Mouse (Mus musculus): ENCODE measurements around the gene Gnai3. TPM values are rescaled to one million over a fixed set of nuclear protein-coding genes. Genes with fewer than 3 reads are reported as not detected.

The Gnai3 gene
- polyA plus RNA-seq, 1 experiment from 2014 or later: 199 TPM

GRCm38 (mm10) chr3:108090561-108090960 lies 55.4 kb downstream of the Gnai3 start:
- H3K4me2 ChIP-seq: no peak overlapping the region
- no peaks in the 10 kb centered on the region for H3K27me3 ChIP-seq
- no peaks in the 10 kb centered on the region for H3K36me3 ChIP-seq
- H3K4me1 ChIP-seq (replicated peaks): peaks cover 22% of the 10 kb centered on the region
- H3K27ac ChIP-seq: no peak overlapping the region
- H3K4me3 ChIP-seq (replicated peaks): no peak overlapping the region
- WGBS: 70% methylated on average over 2 of the region's 2 CpGs
- no peak overlapping the region for H3K9ac ChIP-seq (replicated peaks)
- no peaks in the 10 kb centered on the region for H3K9me3 ChIP-seq
- no peak for ATAC-seq (ENCODE audit: insufficient number of reproducible peaks, insufficient read depth, low FRiP score, low TSS enrichment, low read depth)

DNA sequence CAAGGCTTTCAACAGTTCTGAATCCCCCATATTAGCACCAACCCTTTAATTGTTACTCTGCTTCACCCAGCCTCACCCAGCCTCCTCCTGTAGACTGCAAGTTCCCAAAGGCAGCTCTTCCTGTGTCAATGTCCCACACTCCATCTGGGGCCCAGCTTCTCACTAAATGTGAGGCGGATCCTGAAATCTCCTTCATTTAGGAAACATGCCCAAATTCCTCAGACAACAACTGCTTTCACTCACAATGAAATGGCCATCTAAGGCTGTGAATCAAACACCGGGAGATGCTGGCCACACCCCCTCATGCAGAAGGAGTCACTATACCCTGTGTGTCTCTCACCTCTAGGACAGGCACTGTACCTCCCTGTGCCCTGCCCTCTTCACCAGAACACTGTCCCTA lies 56.0 kb downstream of the Gnai3 start:
- Histone ChIP-seq H3K27me3 (no peaks in the 10 kb centered on the region), H3K27ac (no peak overlapping the region), H3K9ac (replicated peaks) (no peak overlapping the region), H3K9me3 (no peaks in the 10 kb centered on the region), H3K4me2 (no peak overlapping the region), H3K4me3 (replicated peaks) (no peak overlapping the region), H3K36me3 (no peaks in the 10 kb centered on the region), H3K4me1 (replicated peaks) (peaks cover 22% of the 10 kb centered on the region)
- ATAC-seq (ENCODE audit: insufficient number of reproducible peaks, insufficient read depth, low FRiP score, low TSS enrichment, low read depth): no peak
- 30% methylated on average over 2 of the region's 2 CpGs for WGBS

GRCm38 (mm10) chr3:108088842-108089380 lies 57.0 kb downstream of the Gnai3 start:
- H3K4me2 ChIP-seq: no peak overlapping the region
- WGBS: 46% methylated on average over 5 of the region's 5 CpGs
- H3K9ac ChIP-seq (replicated peaks): no peak overlapping the region
- H3K4me3 ChIP-seq (replicated peaks): no peak overlapping the region
- no peak overlapping the region for H3K27ac ChIP-seq
- no peaks in the 10 kb centered on the region for H3K36me3 ChIP-seq
- no peak for ATAC-seq (ENCODE audit: insufficient number of reproducible peaks, insufficient read depth, low FRiP score, low TSS enrichment, low read depth)
- peaks cover 32% of the 10 kb centered on the region for H3K4me1 ChIP-seq (replicated peaks)
- H3K27me3 ChIP-seq: no peaks in the 10 kb centered on the region
- H3K9me3 ChIP-seq: no peaks in the 10 kb centered on the region

DNA sequence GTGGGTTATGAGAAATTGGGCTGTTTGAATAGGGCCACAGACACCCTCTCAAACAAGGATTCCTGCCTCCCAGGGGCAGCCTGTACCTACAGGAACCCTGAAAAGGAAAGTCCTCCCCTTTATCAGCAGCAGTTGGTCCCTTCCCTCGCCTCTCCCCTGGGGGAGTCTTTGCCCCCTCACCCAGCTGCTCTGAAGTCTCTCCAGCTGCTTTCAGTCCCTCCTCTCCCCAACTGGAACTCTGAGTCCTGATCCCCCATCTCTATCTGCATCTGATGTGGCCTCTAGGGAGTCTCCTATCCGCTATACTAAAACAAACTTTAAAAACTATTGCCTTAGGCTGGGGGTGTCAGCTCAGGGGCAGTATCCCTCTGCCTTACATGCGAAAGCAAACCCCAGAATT lies 58.6 kb downstream of the Gnai3 start:
- peaks cover 48% of the 10 kb centered on the region for H3K4me1 ChIP-seq (replicated peaks)
- H3K36me3 ChIP-seq: no peaks in the 10 kb centered on the region
- no peak overlapping the region for H3K9ac ChIP-seq (replicated peaks)
- WGBS: 76% methylated on average over 3 of the region's 3 CpGs
- ATAC-seq (ENCODE audit: insufficient number of reproducible peaks, insufficient read depth, low FRiP score, low TSS enrichment, low read depth): no peak
- no peaks in the 10 kb centered on the region for H3K9me3 ChIP-seq
- no peak overlapping the region for H3K27ac ChIP-seq
- H3K4me2 ChIP-seq: peak overlapping the region; percentile 99
- 0 out of 2 replicates have a peak overlapping the region, but pooled peaks have one; percentile 68 for H3K4me3 ChIP-seq (replicated peaks)
- no peaks in the 10 kb centered on the region for H3K27me3 ChIP-seq

- H3K4me1 ChIP-seq (replicated peaks): peaks cover 56% of the 10 kb centered on the region
Observed at GRCm38 (mm10) chr3:108086470-108086979, 59.4 kb downstream of the Gnai3 start, which contains the start of gene Ampd2. Gene Ampd2, minus strand, starts transcription at chr3:108086651.

GRCm38 (mm10) chr3:108085721-108086469 lies 60.1 kb downstream of the Gnai3 start:
- ATAC-seq (ENCODE audit: insufficient number of reproducible peaks, insufficient read depth, low FRiP score, low TSS enrichment, low read depth): peak; percentile 28
- H3K4me3 ChIP-seq (replicated peaks): peak overlapping the region; percentile 68
- peak overlapping the region; percentile 76 for H3K9ac ChIP-seq (replicated peaks)
- WGBS: under 1% methylated on average over 31 of the region's 31 CpGs
- H3K4me1 ChIP-seq (replicated peaks): peaks cover 62% of the 10 kb centered on the region
- H3K9me3 ChIP-seq: no peaks in the 10 kb centered on the region
- H3K27ac ChIP-seq: peak overlapping the region; percentile 88
- peak overlapping the region; percentile 99 for H3K4me2 ChIP-seq
- no peaks in the 10 kb centered on the region for H3K27me3 ChIP-seq
- no peaks in the 10 kb centered on the region for H3K36me3 ChIP-seq

More at GRCm38 (mm10) chr3:108086470-108086979, 59.4 kb downstream of the Gnai3 start, which contains the start of gene Ampd2:
- peak within 1 kb of the TSS; percentile 88 for H3K27ac ChIP-seq
- no peaks in the 10 kb centered on the region for H3K27me3 ChIP-seq
- no peaks in the 10 kb centered on the region for H3K9me3 ChIP-seq
- peak within 1 kb of the TSS; percentile 68 for H3K4me3 ChIP-seq (replicated peaks)
- H3K36me3 ChIP-seq: no peaks in the 10 kb centered on the region
- peak within 1 kb of the TSS; percentile 76 for H3K9ac ChIP-seq (replicated peaks)
- H3K4me2 ChIP-seq: peak within 1 kb of the TSS; percentile 99
- WGBS: under 1% methylated on average over 29 of the region's 29 CpGs
- ATAC-seq (ENCODE audit: insufficient number of reproducible peaks, insufficient read depth, low FRiP score, low TSS enrichment, low read depth): peak; percentile 31

- no peaks in the 10 kb centered on the region for H3K9me3 ChIP-seq
- peak overlapping the region; percentile 68 for H3K4me3 ChIP-seq (replicated peaks)
- peaks cover 5% of the 10 kb centered on the region for H3K36me3 ChIP-seq
- peak overlapping the region; percentile 76 for H3K9ac ChIP-seq (replicated peaks)
- H3K27ac ChIP-seq: peak overlapping the region; percentile 88
- H3K27me3 ChIP-seq: no peaks in the 10 kb centered on the region
- peak overlapping the region; percentile 99 for H3K4me2 ChIP-seq
- WGBS: 0% methylated on average over 14 of the region's 14 CpGs
- ATAC-seq (ENCODE audit: insufficient number of reproducible peaks, insufficient read depth, low FRiP score, low TSS enrichment, low read depth): peak; percentile 83
- peaks cover 62% of the 10 kb centered on the region for H3K4me1 ChIP-seq (replicated peaks)
Observed at GRCm38 (mm10) chr3:108085281-108085720, 60.6 kb downstream of the Gnai3 start.

GRCm38 (mm10) chr3:108084767-108085270 lies 61.1 kb downstream of the Gnai3 start:
- Histone ChIP-seq H3K4me1 (replicated peaks) (peaks cover 62% of the 10 kb centered on the region), H3K9ac (replicated peaks) (peak overlapping the region; percentile 76), H3K4me2 (peak overlapping the region; percentile 99), H3K27ac (peak overlapping the region; percentile 88; the same call in 1 of the 2 replicates), H3K36me3 (peaks cover 10% of the 10 kb centered on the region), H3K9me3 (no peaks in the 10 kb centered on the region), H3K27me3 (no peaks in the 10 kb centered on the region), H3K4me3 (replicated peaks) (peak overlapping the region; percentile 68)
- 20% methylated on average over 13 of the region's 13 CpGs for WGBS
- ATAC-seq (ENCODE audit: insufficient number of reproducible peaks, insufficient read depth, low FRiP score, low TSS enrichment, low read depth): peak; percentile 6; the same call in 1 of the 2 replicates

DNA sequence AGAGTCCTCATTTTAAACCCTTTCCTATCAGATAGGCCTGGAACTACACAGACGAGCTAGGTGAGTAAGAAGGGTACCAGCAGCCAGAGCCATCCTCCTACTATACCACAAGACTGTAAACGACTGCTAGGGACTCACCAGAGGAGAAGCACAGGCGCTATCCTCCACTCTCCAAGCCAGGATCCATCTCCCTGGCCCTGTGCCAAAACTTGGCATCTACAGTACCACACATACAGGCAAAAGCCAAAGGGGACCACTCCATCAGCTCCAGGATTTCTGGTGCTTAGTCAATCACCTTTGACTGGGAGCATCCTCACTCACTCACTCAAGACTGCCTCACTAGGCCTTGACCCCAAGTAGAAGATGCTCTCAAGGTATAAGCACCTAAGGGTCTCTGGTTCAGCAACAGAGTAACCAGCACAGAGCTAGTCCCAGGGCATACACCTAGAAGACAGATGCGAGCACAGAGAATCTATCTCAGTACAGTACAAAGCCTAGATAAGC lies 62.0 kb downstream of the Gnai3 start:
- Histone ChIP-seq H3K9me3 (no peaks in the 10 kb centered on the region), H3K4me1 (replicated peaks) (peaks cover 57% of the 10 kb centered on the region), H3K27ac (no peak overlapping the region), H3K4me2 (peak overlapping the region; percentile 99), H3K27me3 (no peaks in the 10 kb centered on the region), H3K36me3 (peaks cover 19% of the 10 kb centered on the region), H3K4me3 (replicated peaks) (peak overlapping the region; percentile 68; the same call in 1 of the 2 replicates), H3K9ac (replicated peaks) (no peak overlapping the region)
- 82% methylated on average over 4 of the region's 4 CpGs for WGBS
- no peak for ATAC-seq (ENCODE audit: insufficient number of reproducible peaks, insufficient read depth, low FRiP score, low TSS enrichment, low read depth)

DNA sequence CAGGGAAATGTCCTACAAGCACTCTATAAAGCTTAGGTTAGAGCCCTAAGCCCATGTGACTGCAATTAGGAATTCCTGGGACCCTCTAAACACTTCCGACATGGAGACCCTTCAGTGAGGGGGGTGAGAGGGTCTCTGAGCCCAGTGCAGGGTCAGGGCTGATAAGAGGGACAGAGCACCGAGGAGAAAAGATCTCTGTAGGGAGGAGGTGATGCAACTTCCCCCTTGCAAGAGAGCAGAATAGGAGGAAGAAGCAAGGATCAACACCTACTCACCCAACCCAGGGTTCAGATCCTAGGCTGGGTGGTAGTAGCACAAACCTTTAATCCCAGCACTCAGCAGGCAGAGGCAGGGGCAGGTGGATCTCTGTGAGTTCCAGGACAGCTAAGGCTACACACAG lies 62.8 kb downstream of the Gnai3 start:
- Histone ChIP-seq H3K9ac (replicated peaks) (peak overlapping the region; percentile 48), H3K27me3 (no peaks in the 10 kb centered on the region), H3K36me3 (peaks cover 25% of the 10 kb centered on the region), H3K4me2 (no peak overlapping the region), H3K4me1 (replicated peaks) (peaks cover 52% of the 10 kb centered on the region), H3K9me3 (no peaks in the 10 kb centered on the region), H3K27ac (0 out of 2 replicates have a peak overlapping the region, but pooled peaks have one; percentile 17), H3K4me3 (replicated peaks) (no peak overlapping the region)
- WGBS: 40% methylated on average over 2 of the region's 2 CpGs
- ATAC-seq (ENCODE audit: insufficient number of reproducible peaks, insufficient read depth, low FRiP score, low TSS enrichment, low read depth): no peak

All from limb, embryonic 12.5 days (tissue).